Mouse (Mus musculus): ENCODE measurements around the gene Cntnap2.

DNA sequence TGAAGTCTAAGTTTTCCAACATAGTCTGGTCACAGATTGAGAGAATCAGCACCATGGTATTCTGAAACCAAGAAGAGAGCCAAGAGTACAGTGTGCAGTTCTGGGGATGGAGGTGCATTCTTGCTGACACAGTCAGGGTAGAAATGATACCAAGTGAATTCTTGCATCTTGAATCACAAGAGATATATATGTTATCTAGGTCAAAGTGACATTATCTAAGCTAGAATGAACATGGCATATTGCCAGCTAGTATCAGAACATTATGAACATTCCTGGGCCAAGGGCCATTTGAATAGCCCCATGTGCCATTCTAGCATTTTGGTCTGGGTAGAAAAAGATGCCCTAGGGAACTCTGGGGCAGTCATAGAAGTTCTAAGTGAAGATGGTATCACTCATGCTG, 2141.5 kb downstream of the Cntnap2 start:
- TF ChIP-seq CTCF (IDR thresholded peaks at IDR 0.05; ENCODE audit: low read depth), result no peak
- no peak for TF ChIP-seq EP300 (IDR thresholded peaks at IDR 0.05; ENCODE audit: low read depth)
